Comparison of ENCODE assay signal across 8 mouse cellular contexts in the genomic region with DNA sequence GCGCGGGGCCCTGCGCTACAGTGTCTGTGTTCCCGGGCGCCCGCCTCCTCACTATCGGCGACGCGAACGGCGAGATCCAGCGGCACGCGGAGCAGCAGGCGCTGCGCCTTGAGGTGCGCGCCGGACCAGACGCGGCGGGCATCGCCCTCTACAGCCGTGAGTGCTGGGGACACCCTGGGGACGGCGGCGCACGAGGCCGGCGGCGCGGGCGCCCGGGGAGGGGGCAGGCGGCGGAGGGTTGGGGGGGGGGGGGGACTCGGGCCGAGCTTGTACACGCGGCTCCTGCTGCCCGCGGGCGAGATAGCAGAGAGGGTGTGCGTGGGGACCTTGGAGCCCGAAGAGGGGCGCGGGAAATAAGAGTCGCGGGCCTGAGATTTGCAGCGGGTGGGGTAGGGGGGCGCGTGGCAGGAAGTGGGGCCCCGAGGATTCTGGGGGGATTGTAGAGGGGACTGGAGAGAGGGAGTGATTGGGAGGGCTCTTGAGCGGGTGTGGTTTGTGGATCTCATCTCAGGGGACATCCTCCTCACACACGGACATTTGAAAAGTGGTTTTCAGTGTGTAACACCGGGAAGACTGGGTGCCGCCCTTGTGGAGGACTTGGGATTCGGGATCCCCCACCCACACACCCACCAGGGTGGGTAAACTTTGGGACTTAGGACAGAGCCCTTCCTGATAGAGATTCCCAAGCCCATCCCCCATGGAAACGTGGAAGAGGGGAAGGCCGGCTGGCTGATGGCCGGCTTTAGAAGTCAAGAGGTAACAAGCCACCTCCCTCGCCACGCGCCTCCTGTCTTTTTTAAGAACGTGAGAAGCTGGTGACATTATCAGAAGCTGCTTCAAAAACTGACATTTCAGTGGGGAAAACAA. TPM values are rescaled to one million over a fixed set of nuclear protein-coding genes. Genes with fewer than 3 reads are reported as not detected.
A peak's percentile ranks its signal among the peaks of the same experiment; 100 is the strongest.
DNase-seq lines count a peak whose midpoint lies in the region; ATAC-seq and TF ChIP-seq lines count a peak whose summit lies in the region.

No protein-coding gene starts in this region.

- peak overlapping the region; percentile 82 for H3K4me2 ChIP-seq in CH12.LX (ENCODE audit: insufficient read depth, low read depth, poor library complexity, severe bottlenecking)
- peak overlapping the region; percentile 85 for H3K4me2 ChIP-seq in heart, embryonic 13.5 days
- peak overlapping the region; percentile 87 for H3K4me2 ChIP-seq in kidney, postnatal 0 days (ENCODE audit: low read length)
- peak overlapping the region; percentile 84 for H3K4me2 ChIP-seq in liver, embryonic 16.5 days (ENCODE audit: low read depth, low read length)
- peak overlapping the region; percentile 79 for H3K4me2 ChIP-seq in neural tube, embryonic 15.5 days

- TF ChIP-seq EP300 in CH12.LX (IDR thresholded peaks at IDR 0.05; ENCODE audit: low read length): no peak

- H3K27me3 ChIP-seq in CH12.LX (replicated peaks): no peaks in the 10 kb centered on the region
- H3K27me3 ChIP-seq in heart, embryonic 13.5 days (replicated peaks): no peaks in the 10 kb centered on the region
- H3K27me3 ChIP-seq in kidney, postnatal 0 days (ENCODE audit: insufficient read depth, low read length): no peaks in the 10 kb centered on the region
- H3K27me3 ChIP-seq in liver, embryonic 16.5 days (ENCODE audit: control insufficient read depth, insufficient read depth, low read depth, low read length): no peaks in the 10 kb centered on the region
- H3K27me3 ChIP-seq in neural tube, embryonic 15.5 days (replicated peaks): no peaks in the 10 kb centered on the region

- dilution Hi-C loops in CH12.LX (cut with MboI; ENCODE audit: extremely low pct_ligation_motif_present, extremely low pct_unique_long_range_greater_than_20kb, low sequenced_read_pairs): no loop called here

- H3K4me3 ChIP-seq in CH12.LX (replicated peaks in 1 of 3; ENCODE audit: low read depth in 2 of 3, low read length in 2 of 3, poor library complexity in 1 of 3): peak overlapping the region; percentile 83 to 96 (median 87)
- H3K4me3 ChIP-seq in embryonic fibroblast, embryonic 13.5 days (ENCODE audit: insufficient read depth, low read length): peak overlapping the region; percentile 63
- H3K4me3 ChIP-seq in heart, embryonic 13.5 days: peak overlapping the region; percentile 84
- peak overlapping the region; percentile 73 for H3K4me3 ChIP-seq in kidney, postnatal 0 days (replicated peaks; ENCODE audit: low read depth, low read length)
- H3K4me3 ChIP-seq in liver, embryonic 16.5 days (ENCODE audit: low read depth, low read length): peak overlapping the region; percentile 71
- peak overlapping the region; percentile 79 for H3K4me3 ChIP-seq in neural tube, embryonic 15.5 days (replicated peaks)

- peak overlapping the region; percentile 90 for H3K9ac ChIP-seq in CH12.LX (ENCODE audit: insufficient read depth, low read depth)
- H3K9ac ChIP-seq in heart, embryonic 13.5 days: peak overlapping the region; percentile 96
- peak overlapping the region; percentile 96 for H3K9ac ChIP-seq in kidney, postnatal 0 days (ENCODE audit: low read depth, low read length)
- H3K9ac ChIP-seq in liver, embryonic 16.5 days (ENCODE audit: low read depth, low read length): peak overlapping the region; percentile 98
- H3K9ac ChIP-seq in neural tube, embryonic 15.5 days (replicated peaks): peak overlapping the region; percentile 94

- no peak for TF ChIP-seq CTCF in CH12.LX (conservative IDR thresholded peaks at IDR 0.05 in 1 of 2, IDR thresholded peaks at IDR 0.05 in 1 of 2; ENCODE audit: low read depth in 2 of 2, low read length in 2 of 2)
- TF ChIP-seq CTCF in embryonic fibroblast, embryonic 13.5 days (IDR thresholded peaks at IDR 0.05; ENCODE audit: borderline replicate concordance, insufficient read depth, low read length): no peak
- TF ChIP-seq CTCF in kidney, postnatal 0 days (IDR thresholded peaks at IDR 0.05; ENCODE audit: low read depth): peak; percentile 22; the same call in 1 of the 2 replicates

- H3K79me2 ChIP-seq in CH12.LX (replicated peaks; ENCODE audit: control insufficient read depth, extremely low read depth, insufficient read depth, poor library complexity, severe bottlenecking): peaks cover 25% of the 10 kb centered on the region

- DNase-seq in CH12.LX (ENCODE audit: extremely low read depth): peak; percentile 34
- peak; percentile 55 to 70 for DNase-seq in adrenal gland, postnatal 36 days
- DNase-seq in kidney, postnatal 0 days (ENCODE audit: low spot score): peak; percentile 68
- peak; percentile 48 to 54 for DNase-seq in urinary bladder, postnatal 36 days (ENCODE audit: low spot score in 2 of 2)

- TF ChIP-seq RAD21 in CH12.LX (IDR thresholded peaks at IDR 0.05; ENCODE audit: low read depth, low read length): no peak

- peak; percentile 28 for ATAC-seq in heart, embryonic 13.5 days (ENCODE audit: extremely low read depth, insufficient number of reproducible peaks, low FRiP score, low TSS enrichment)
- ATAC-seq in kidney, postnatal 0 days (replicated peaks; ENCODE audit: low FRiP score, low read depth): peak; percentile 26
- ATAC-seq in liver, embryonic 16.5 days (ENCODE audit: low read depth): peak; percentile 20
- peak; percentile 12; the same call in 1 of the 2 replicates for ATAC-seq in neural tube, embryonic 15.5 days (ENCODE audit: low FRiP score)

- under 1% methylated on average over 55 of the region's 66 CpGs for WGBS in heart, embryonic 13.5 days
- WGBS in kidney, postnatal 0 days: 1% methylated on average over 61 of the region's 66 CpGs
- WGBS in liver, embryonic 16.5 days (ENCODE audit: insufficient replicate concordance): under 1% methylated on average over 47 of the region's 66 CpGs
- under 1% methylated on average over 41 of the region's 66 CpGs for WGBS in neural tube, embryonic 15.5 days

- no peaks in the 10 kb centered on the region for H3K9me3 ChIP-seq in CH12.LX (replicated peaks; ENCODE audit: low read length)
- no peaks in the 10 kb centered on the region for H3K9me3 ChIP-seq in heart, embryonic 13.5 days
- no peaks in the 10 kb centered on the region for H3K9me3 ChIP-seq in kidney, postnatal 0 days (replicated peaks; ENCODE audit: low read length)
- no peaks in the 10 kb centered on the region for H3K9me3 ChIP-seq in liver, embryonic 16.5 days (replicated peaks; ENCODE audit: control insufficient read depth, low read length)
- no peaks in the 10 kb centered on the region for H3K9me3 ChIP-seq in neural tube, embryonic 15.5 days (replicated peaks)

- peaks cover 5 to 32% of the 10 kb centered on the region in 2 experiments; a peak in 3 of 4 replicates for H3K4me1 ChIP-seq in CH12.LX (ENCODE audit: control insufficient read depth in 1 of 2, insufficient read depth in 2 of 2)
- H3K4me1 ChIP-seq in embryonic fibroblast, embryonic 13.5 days (ENCODE audit: control insufficient read depth, insufficient read depth, low read length): peaks cover 3% of the 10 kb centered on the region; the same call in 1 of the 2 replicates
- H3K4me1 ChIP-seq in heart, embryonic 13.5 days: peaks cover 27% of the 10 kb centered on the region
- peaks cover 15% of the 10 kb centered on the region for H3K4me1 ChIP-seq in kidney, postnatal 0 days (replicated peaks; ENCODE audit: insufficient read depth, low read length)
- peaks cover 21% of the 10 kb centered on the region for H3K4me1 ChIP-seq in liver, embryonic 16.5 days (ENCODE audit: control insufficient read depth, low read depth, low read length)
- H3K4me1 ChIP-seq in neural tube, embryonic 15.5 days: peaks cover 31% of the 10 kb centered on the region

- TF ChIP-seq POLR2A in CH12.LX (IDR thresholded peaks at IDR 0.05; ENCODE audit: low read depth, low read length): peak; percentile 10; the same call in 1 of the 2 replicates
- TF ChIP-seq POLR2A in embryonic fibroblast, embryonic 13.5 days (IDR thresholded peaks at IDR 0.05; ENCODE audit: low read depth, low read length): peak; percentile 54

- H3K36me3 ChIP-seq in CH12.LX (replicated peaks in 1 of 2; ENCODE audit: control insufficient read depth in 1 of 2, insufficient read depth in 1 of 2, low read length in 1 of 2): peaks cover 8 to 35% of the 10 kb centered on the region in 2 experiments
- H3K36me3 ChIP-seq in heart, embryonic 13.5 days: peaks cover 28% of the 10 kb centered on the region
- H3K36me3 ChIP-seq in kidney, postnatal 0 days (ENCODE audit: insufficient read depth, low read length): no peaks in the 10 kb centered on the region; the same call in 1 of the 2 replicates
- H3K36me3 ChIP-seq in liver, embryonic 16.5 days (ENCODE audit: control insufficient read depth, insufficient read depth): peaks cover 4% of the 10 kb centered on the region; the same call in 1 of the 2 replicates
- peaks cover 6% of the 10 kb centered on the region for H3K36me3 ChIP-seq in neural tube, embryonic 15.5 days

- in situ Hi-C loops in CH12.LX (cut with MboI; ENCODE audit: low pct_ligation_motif_present, low pct_unique_long_range_greater_than_20kb, low sequenced_read_pairs): loop anchor here (5.0 kb wide), 1 partner anchor 45 kb away; a partner anchor contains a TSS

- peak overlapping the region; percentile 68 for H3K27ac ChIP-seq in CH12.LX (ENCODE audit: insufficient read depth, low read depth)
- H3K27ac ChIP-seq in embryonic fibroblast, embryonic 13.5 days (ENCODE audit: insufficient read depth, low read length): peak overlapping the region; percentile 86
- H3K27ac ChIP-seq in heart, embryonic 13.5 days (replicated peaks): peak overlapping the region; percentile 98
- peak overlapping the region; percentile 97 for H3K27ac ChIP-seq in kidney, postnatal 0 days
- H3K27ac ChIP-seq in liver, embryonic 16.5 days (ENCODE audit: low read length): peak overlapping the region; percentile 94
- H3K27ac ChIP-seq in neural tube, embryonic 15.5 days (replicated peaks): peak overlapping the region; percentile 99

RNA-seq across cellular contexts. Expression of a gene that starts 0.6 kb away (rescaled TPM):
- total RNA-seq in CH12.LX (2012; rRNA removed) (42.2 and 46.7 TPM in 2 replicates), CH12.LX (2014; rRNA removed) (19.1 and 21.5 TPM in 2 replicates)
- 98.5 and 111 TPM in 2 replicates for polyA plus RNA-seq in CH12.LX (2012; ENCODE audit: insufficient read length, low read depth)
- 10 to 100 TPM; 42.2 to 45.0 TPM for total RNA-seq in adrenal gland, postnatal 36 days (2021)
- polyA plus RNA-seq in embryonic fibroblast, embryonic 13.5 days (2011; ENCODE audit: insufficient read length, low read depth, missing spikeins): 96.3 and 105 TPM in 2 replicates
- polyA plus RNA-seq in heart, embryonic 13.5 days (2015; fragmentation: Nextera tagmentation; extraction: Ambion mirVana): 25.9 and 27.9 TPM in 2 replicates
- 23.7 and 26.3 TPM in 2 replicates for polyA plus RNA-seq in kidney, postnatal 0 days (2015; fragmentation: Nextera tagmentation; extraction: Ambion mirVana)
- 7.0 and 9.3 TPM in 2 replicates for polyA plus RNA-seq in liver, embryonic 16.5 days (2015; fragmentation: Nextera tagmentation; extraction: Ambion mirVana)
- polyA plus RNA-seq in neural tube, embryonic 15.5 days (2015; fragmentation: Nextera tagmentation; extraction: Ambion mirVana): 33.7 and 36.1 TPM in 2 replicates

RNA-seq across cellular contexts. Expression of a gene that starts 21.3 kb away (rescaled TPM):
- 0.46 and 0.89 TPM in 2 replicates for total RNA-seq in CH12.LX (2012; rRNA removed)
- total RNA-seq in CH12.LX (2014; rRNA removed): 1.5 TPM in 2 replicates
- polyA plus RNA-seq in CH12.LX (2012; ENCODE audit: insufficient read length, low read depth): 2.1 and 2.3 TPM in 2 replicates
- 1 to 10 TPM; 1.5 to 2.9 TPM for total RNA-seq in adrenal gland, postnatal 36 days (2021)
- 0.44 TPM in 1 of 2 replicates, not detected in the other for polyA plus RNA-seq in embryonic fibroblast, embryonic 13.5 days (2011; ENCODE audit: insufficient read length, low read depth, missing spikeins)
- polyA plus RNA-seq in heart, embryonic 13.5 days (2015; fragmentation: Nextera tagmentation; extraction: Ambion mirVana): 2.1 and 2.6 TPM in 2 replicates
- 2.3 and 2.6 TPM in 2 replicates for polyA plus RNA-seq in kidney, postnatal 0 days (2015; fragmentation: Nextera tagmentation; extraction: Ambion mirVana)
- polyA plus RNA-seq in liver, embryonic 16.5 days (2015; fragmentation: Nextera tagmentation; extraction: Ambion mirVana): 9.6 and 11.3 TPM in 2 replicates
- 2.3 and 3.9 TPM in 2 replicates for polyA plus RNA-seq in neural tube, embryonic 15.5 days (2015; fragmentation: Nextera tagmentation; extraction: Ambion mirVana)

RNA-seq across cellular contexts. Expression of a gene that starts 37.3 kb away (rescaled TPM):
- total RNA-seq in CH12.LX (2012; rRNA removed) (28.4 and 28.8 TPM in 2 replicates), CH12.LX (2014; rRNA removed) (21.7 and 25.5 TPM in 2 replicates)
- polyA plus RNA-seq in CH12.LX (2012; ENCODE audit: insufficient read length, low read depth): 17.1 and 19.8 TPM in 2 replicates
- 10 to 100 TPM; 30.3 to 39.1 TPM for total RNA-seq in adrenal gland, postnatal 36 days (2021)
- polyA plus RNA-seq in embryonic fibroblast, embryonic 13.5 days (2011; ENCODE audit: insufficient read length, low read depth, missing spikeins): 29.6 and 32.1 TPM in 2 replicates
- 88.9 and 103 TPM in 2 replicates for polyA plus RNA-seq in heart, embryonic 13.5 days (2015; fragmentation: Nextera tagmentation; extraction: Ambion mirVana)
- 128 and 131 TPM in 2 replicates for polyA plus RNA-seq in kidney, postnatal 0 days (2015; fragmentation: Nextera tagmentation; extraction: Ambion mirVana)
- polyA plus RNA-seq in liver, embryonic 16.5 days (2015; fragmentation: Nextera tagmentation; extraction: Ambion mirVana): 27.3 and 29.8 TPM in 2 replicates
- polyA plus RNA-seq in neural tube, embryonic 15.5 days (2015; fragmentation: Nextera tagmentation; extraction: Ambion mirVana): 53.4 and 61.3 TPM in 2 replicates

RNA-seq across cellular contexts. Expression of a gene that starts 45.2 kb away (rescaled TPM):
- total RNA-seq in CH12.LX (2012; rRNA removed) (12.0 and 16.0 TPM in 2 replicates), CH12.LX (2014; rRNA removed) (19.1 and 19.5 TPM in 2 replicates)
- polyA plus RNA-seq in CH12.LX (2012; ENCODE audit: insufficient read length, low read depth): 29.6 and 34.6 TPM in 2 replicates
- 10 to 100 TPM; 57.4 to 68.8 TPM for total RNA-seq in adrenal gland, postnatal 36 days (2021)
- polyA plus RNA-seq in embryonic fibroblast, embryonic 13.5 days (2011; ENCODE audit: insufficient read length, low read depth, missing spikeins): 29.1 and 31.6 TPM in 2 replicates
- polyA plus RNA-seq in heart, embryonic 13.5 days (2015; fragmentation: Nextera tagmentation; extraction: Ambion mirVana): 23.1 and 25.2 TPM in 2 replicates
- polyA plus RNA-seq in kidney, postnatal 0 days (2015; fragmentation: Nextera tagmentation; extraction: Ambion mirVana): 28.1 and 29.2 TPM in 2 replicates
- polyA plus RNA-seq in liver, embryonic 16.5 days (2015; fragmentation: Nextera tagmentation; extraction: Ambion mirVana): 13.9 and 14.1 TPM in 2 replicates
- polyA plus RNA-seq in neural tube, embryonic 15.5 days (2015; fragmentation: Nextera tagmentation; extraction: Ambion mirVana): 51.1 and 54.4 TPM in 2 replicates

RNA-seq across cellular contexts. Expression of a gene that starts 45.3 kb away (rescaled TPM):
- total RNA-seq in CH12.LX (2012; rRNA removed) (13.6 and 17.5 TPM in 2 replicates), CH12.LX (2014; rRNA removed) (13.1 and 16.6 TPM in 2 replicates)
- polyA plus RNA-seq in CH12.LX (2012; ENCODE audit: insufficient read length, low read depth): 17.0 and 21.2 TPM in 2 replicates
- total RNA-seq in adrenal gland, postnatal 36 days (2021): 10 to 100 TPM; 23.3 to 39.1 TPM
- polyA plus RNA-seq in embryonic fibroblast, embryonic 13.5 days (2011; ENCODE audit: insufficient read length, low read depth, missing spikeins): 7.2 and 7.4 TPM in 2 replicates
- 15.2 and 16.6 TPM in 2 replicates for polyA plus RNA-seq in heart, embryonic 13.5 days (2015; fragmentation: Nextera tagmentation; extraction: Ambion mirVana)
- 30.2 and 31.6 TPM in 2 replicates for polyA plus RNA-seq in kidney, postnatal 0 days (2015; fragmentation: Nextera tagmentation; extraction: Ambion mirVana)
- 11.5 and 12.5 TPM in 2 replicates for polyA plus RNA-seq in liver, embryonic 16.5 days (2015; fragmentation: Nextera tagmentation; extraction: Ambion mirVana)
- polyA plus RNA-seq in neural tube, embryonic 15.5 days (2015; fragmentation: Nextera tagmentation; extraction: Ambion mirVana): 24.5 and 27.0 TPM in 2 replicates

Comparison
In these comparisons a context has a peak if more than half of its experiments do, and no peak if none do; other contexts are left out.
1. Peak in every context shown above with its lines: DNase-seq, ATAC-seq, H3K4me3 ChIP-seq and H3K27ac ChIP-seq.